Mouse (Mus musculus): ENCODE data around the gene Hist1h4c.
"Not testable (repeated sequence)": the region's sequence is repeated elsewhere in the genome, so short reads cannot be mapped to it uniquely, and the experiment has no call there.

Hist1h4c gene

GRCm38 (mm10) chr13:23693856-23694440, 4.3 kb downstream of the Hist1h4c start:
- no peak for DNase-seq

DNA sequence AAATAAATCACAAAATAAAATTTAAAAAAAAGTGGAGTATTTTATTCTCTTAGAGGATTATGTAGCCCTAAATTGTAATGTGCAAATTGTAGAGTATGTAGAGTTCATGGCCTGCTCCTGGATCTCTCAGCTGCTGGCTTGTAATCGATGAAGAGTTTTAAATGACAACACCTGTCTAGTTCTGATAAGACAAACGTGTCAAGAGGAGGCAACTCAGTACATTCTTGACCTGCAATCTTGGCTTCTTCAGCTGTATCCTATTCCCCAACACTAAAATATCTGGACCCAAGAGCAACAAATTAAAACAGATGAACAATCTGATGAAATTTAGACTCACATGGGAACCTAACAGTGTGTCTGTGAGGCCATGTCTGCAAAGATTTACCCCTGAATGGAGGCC, 8.8 kb downstream of the Hist1h4c start:
- DNase-seq: no peak

DNA sequence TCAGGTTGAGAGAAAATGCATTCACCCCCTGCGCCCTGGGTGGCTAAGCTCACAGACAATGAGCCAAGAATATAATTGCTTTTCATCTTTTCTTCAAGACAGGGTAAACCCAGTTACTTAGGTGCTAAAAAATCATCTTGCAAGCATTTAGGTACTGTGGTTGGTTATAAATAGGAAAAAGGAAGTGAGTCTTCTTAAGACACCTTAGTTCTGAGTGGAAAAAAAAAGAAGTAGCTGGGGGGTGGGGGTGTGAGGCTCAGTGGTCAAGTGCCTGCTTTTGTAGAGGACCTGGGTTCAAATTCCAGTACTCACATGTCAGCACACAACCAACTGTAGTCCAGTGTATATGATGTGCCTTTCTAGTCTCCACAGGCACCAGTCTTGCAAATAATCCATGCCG, 9.3 kb downstream of the Hist1h4c start:
- no peak for DNase-seq

DNA sequence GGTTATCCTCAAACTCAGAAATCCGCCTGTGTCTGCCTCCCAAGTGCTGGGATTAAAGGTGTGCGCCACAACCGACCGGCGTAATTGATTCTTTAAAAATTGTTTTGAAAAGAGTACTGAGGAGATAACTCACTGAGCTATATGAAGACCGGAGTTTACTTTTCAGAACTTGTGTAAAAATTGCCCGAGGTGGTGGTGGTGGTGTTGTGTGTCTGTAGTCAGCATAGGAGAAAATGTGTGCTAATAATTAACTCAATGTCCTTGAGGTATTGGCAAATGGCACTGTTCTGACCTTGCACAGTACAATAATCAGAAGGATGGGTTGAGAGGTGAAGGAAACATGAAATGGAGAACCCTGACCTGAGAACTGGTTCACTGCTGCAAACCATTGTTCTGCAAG, 10.3 kb downstream of the Hist1h4c start:
- no peak for DNase-seq

DNA sequence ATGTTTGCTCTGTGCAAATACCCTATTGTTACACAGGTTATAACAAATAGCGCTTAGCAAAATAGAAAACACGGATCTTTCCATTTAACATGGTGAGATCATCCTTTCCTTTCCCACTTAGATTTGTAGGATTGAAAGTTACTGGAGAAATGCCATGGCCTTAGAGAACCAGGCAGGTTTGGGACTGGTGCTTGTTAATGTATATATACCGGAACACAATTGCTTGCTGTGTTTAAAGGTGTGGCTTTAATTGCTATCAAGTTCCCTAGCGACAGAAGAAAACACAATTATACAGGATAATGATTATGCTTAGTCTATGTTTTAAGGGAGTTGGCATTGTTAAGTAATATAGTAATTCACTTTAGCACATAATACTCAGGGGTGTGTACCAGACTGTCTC, 11.1 kb downstream of the Hist1h4c start:
- no peak for DNase-seq

GRCm38 (mm10) chr13:23685966-23686365, 12.3 kb downstream of the Hist1h4c start:
- no peak for DNase-seq

- DNase-seq: peak; percentile 39
Measured at GRCm38 (mm10) chr13:23685121-23685861, 13.0 kb downstream of the Hist1h4c start.

DNA sequence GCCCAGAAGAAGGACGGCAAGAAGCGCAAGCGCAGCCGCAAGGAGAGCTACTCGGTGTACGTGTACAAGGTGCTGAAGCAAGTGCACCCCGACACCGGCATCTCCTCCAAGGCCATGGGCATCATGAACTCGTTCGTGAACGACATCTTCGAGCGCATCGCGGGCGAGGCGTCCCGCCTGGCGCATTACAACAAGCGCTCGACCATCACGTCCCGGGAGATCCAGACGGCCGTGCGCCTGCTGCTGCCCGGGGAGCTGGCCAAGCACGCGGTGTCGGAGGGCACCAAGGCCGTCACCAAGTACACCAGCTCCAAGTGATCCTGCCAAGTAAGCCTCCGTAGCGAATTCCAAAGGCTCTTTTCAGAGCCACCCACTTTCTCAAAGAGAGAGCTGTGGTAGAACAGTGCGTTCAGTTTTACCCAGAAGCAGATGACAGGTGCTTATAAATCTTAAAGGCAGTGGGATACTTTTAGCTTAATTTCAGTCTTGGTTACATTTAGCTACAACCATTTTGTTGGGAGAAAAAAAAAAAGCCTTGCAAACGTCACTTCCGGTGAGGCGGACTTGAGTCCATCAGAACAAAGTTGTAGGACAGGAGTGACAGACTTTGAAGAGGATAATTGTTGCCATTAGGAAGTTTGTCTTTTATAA, 13.8 kb downstream of the Hist1h4c start:
- peak; percentile 85 for DNase-seq

DNA sequence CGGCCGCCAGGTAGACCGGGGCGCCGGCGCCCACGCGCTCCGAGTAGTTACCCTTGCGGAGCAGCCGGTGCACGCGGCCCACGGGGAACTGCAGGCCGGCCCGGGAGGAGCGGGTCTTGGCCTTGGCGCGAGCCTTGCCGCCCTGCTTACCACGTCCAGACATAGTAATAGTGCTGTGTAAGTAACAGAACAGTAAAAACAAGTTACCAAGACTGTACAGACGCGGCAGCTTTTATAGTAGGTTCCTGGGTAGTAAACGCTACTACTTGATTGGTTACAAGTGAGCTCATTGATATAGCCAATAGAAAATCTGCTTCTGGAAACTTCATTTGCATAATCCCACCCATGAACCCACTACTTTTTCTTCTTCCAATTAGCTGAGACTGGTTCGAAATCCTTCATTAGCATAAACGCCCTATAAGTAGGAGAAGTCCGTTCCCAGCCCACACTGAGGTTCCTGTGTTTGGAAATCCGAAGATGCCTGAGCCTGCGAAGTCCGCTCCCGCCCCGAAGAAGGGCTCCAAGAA, 14.4 kb downstream of the Hist1h4c start, which contains the start of the genes Hist1h2ac and Hist1h2bc:
TSS of gene Hist1h2ac (minus strand) at position 194 of the 527 bp plus-strand sequence.
TSS of gene Hist1h2bc (plus strand) at position 445 of the 527 bp plus-strand sequence.
- peak; percentile 91 for DNase-seq

GRCm38 (mm10) chr13:23682947-23683754, 15.1 kb downstream of the Hist1h4c start:
- DNase-seq: not testable (repeated sequence)

GRCm38 (mm10) chr13:23682623-23682946, 15.7 kb downstream of the Hist1h4c start:
- DNase-seq: no peak

GRCm38 (mm10) chr13:23681990-23682582, 16.2 kb downstream of the Hist1h4c start:
- no peak for DNase-seq

GRCm38 (mm10) chr13:23662536-23662935, 35.7 kb downstream of the Hist1h4c start:
- peak; percentile 5 for DNase-seq

DNA sequence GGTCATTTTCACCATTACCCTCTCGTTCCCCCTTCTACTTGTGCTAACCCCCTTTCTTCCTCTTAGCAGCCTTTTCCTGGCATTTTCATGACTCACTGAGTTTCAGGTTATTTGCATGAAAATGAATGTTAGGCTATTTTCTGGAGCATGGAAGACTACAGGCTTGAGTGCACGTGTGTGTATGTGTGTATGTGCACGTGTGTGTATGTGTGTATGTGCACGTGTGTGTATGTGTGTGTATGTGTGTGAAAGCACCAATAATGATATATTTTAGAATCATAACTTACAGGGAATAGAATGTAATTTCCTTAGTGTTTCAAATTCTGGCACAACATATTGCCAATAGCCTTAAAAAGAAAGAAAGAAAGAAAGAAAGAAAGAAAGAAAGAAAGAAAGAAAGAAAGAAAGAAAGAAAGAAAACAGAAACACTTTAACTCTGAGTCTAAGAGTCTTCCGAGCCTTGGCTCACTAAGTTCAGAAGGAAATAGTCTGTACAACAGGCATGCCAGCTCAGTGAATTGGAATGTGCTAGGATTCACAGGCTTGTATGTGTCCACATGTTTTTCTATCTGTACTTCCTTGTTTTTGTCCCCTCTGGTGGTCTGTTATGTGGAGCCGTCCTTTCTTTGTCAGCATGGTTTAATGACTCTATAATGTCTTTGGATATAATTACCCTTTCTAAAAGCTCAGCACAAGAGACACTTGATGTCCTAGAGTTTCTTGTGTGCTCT, 38.5 kb downstream of the Hist1h4c start:
- DNase-seq: no peak

Data from lung, postnatal 10 days (tissue).